Mouse (Mus musculus) lung, adult 2 months (tissue): ENCODE results near the gene Card10.

ENCODE experiments used
- CTCF ChIP-seq: fragments of 200-500 bp; IDR thresholded peaks from 2 replicates; pipeline ENCODE4 v1.5.1; 2011; ENCODE audit warnings: mild to moderate bottlenecking, low read length, control low read depth; ENCODE audit not compliant: insufficient read depth
- POLR2A ChIP-seq: fragments of 200-500 bp; IDR thresholded peaks from 2 replicates; pipeline ENCODE4 v1.6.1; 2011; ENCODE audit warnings: low read depth, mild to moderate bottlenecking, control low read depth, low read length, borderline replicate concordance; ENCODE audit errors: extremely low read depth

- 0 out of 2 replicates have a peak, but pooled peaks have one; percentile 34 for TF ChIP-seq POLR2A
- no peak for TF ChIP-seq CTCF
Measured at GRCm38 (mm10) chr15:78832701-78833123, 29.9 kb upstream of the Card10 start.
